Mouse (Mus musculus): ENCODE data around the gene Nckap5.

GRCm38 (mm10) chr1:126405543-126405942, 425.1 kb downstream of the Nckap5 start:
- TF ChIP-seq CTCF (IDR thresholded peaks at IDR 0.05; ENCODE audit: control insufficient read depth, insufficient read depth, insufficient read length) (no peak), MYOG (IDR thresholded peaks at IDR 0.05; ENCODE audit: control insufficient read depth, extremely low read depth, insufficient read length) (no peak), CEBPB (IDR thresholded peaks at IDR 0.05; ENCODE audit: low read depth) (no peak), USF1 (IDR thresholded peaks at IDR 0.05; ENCODE audit: low read depth) (no peak), MAX (IDR thresholded peaks at IDR 0.05) (no peak), FOSL1 (IDR thresholded peaks at IDR 0.05; ENCODE audit: insufficient read depth, low read length, poor library complexity, severe bottlenecking) (no peak)

Data from C2C12 (cell line).